Mouse (Mus musculus) kidney, embryonic 15.5 days (tissue): Measurements from ENCODE around the gene Ankrd26. TPM values are rescaled to one million over a fixed set of nuclear protein-coding genes. Genes with fewer than 3 reads are reported as not detected.

Source experiments
- ATAC-seq: fragments of 200-750 bp; cut with Nextera tagmentation; replicated peaks from 2 replicates; pipeline ENCODE4 v1.8.0; 2017; ENCODE audit warnings: moderate TSS enrichment; ENCODE audit not compliant: low FRiP score
- H3K27ac ChIP-seq: fragments of 300-500 bp; sonication (generic); 2 replicates; pipeline ENCODE4 v1.5.1; 2015; ENCODE audit warnings: mild to moderate bottlenecking, inconsistent platforms
- H3K27me3 ChIP-seq: fragments of 300-500 bp; sonication (generic); 2 replicates; pipeline ENCODE4 v1.6.1; 2015; ENCODE audit warnings: inconsistent platforms
- H3K36me3 ChIP-seq: fragments of 300-500 bp; sonication (generic); 2 replicates; pipeline ENCODE4 v1.6.1; 2015; ENCODE audit warnings: inconsistent platforms
- H3K4me1 ChIP-seq: fragments of 300-500 bp; sonication (generic); 2 replicates; pipeline ENCODE4 v1.6.1; 2015; ENCODE audit warnings: inconsistent platforms
- H3K4me2 ChIP-seq: fragments of 300-500 bp; sonication (generic); 2 replicates; pipeline ENCODE4 v1.6.1; 2015; ENCODE audit warnings: moderate library complexity, mild to moderate bottlenecking, inconsistent platforms
- H3K4me3 ChIP-seq: fragments of 300-500 bp; sonication (generic); replicated peaks from 2 replicates; pipeline ENCODE4 v1.5.1; 2015; ENCODE audit warnings: mild to moderate bottlenecking, inconsistent platforms
- H3K9ac ChIP-seq: fragments of 300-500 bp; sonication (generic); 2 replicates; pipeline ENCODE4 v1.6.1; 2015; ENCODE audit warnings: mild to moderate bottlenecking, inconsistent platforms
- H3K9me3 ChIP-seq: fragments of 300-500 bp; sonication (generic); replicated peaks from 2 replicates; pipeline ENCODE4 v1.6.1; 2016; ENCODE audit warnings: inconsistent platforms
- WGBS: fragments of 180-500 bp; shearing (Covaris S2); methylation state at CpG from one replicate; pipeline ENCODE4 v1.1.7; 2015; ENCODE audit warnings: mixed read lengths; 5-methylcytosine and 5-hydroxymethylcytosine counted together
- polyA plus RNA-seq: library from polyadenylated mRNA; unstranded; fragments of >200 nt; fragmentation: Nextera tagmentation; extraction: Ambion mirVana; gene quantifications from 2 replicates; pipeline ENCODE4 v1.2.1, GENCODE M21; 2015

The Ankrd26 gene
- polyA plus RNA-seq, 1 experiment from 2014 or later = 17.3 TPM

DNA sequence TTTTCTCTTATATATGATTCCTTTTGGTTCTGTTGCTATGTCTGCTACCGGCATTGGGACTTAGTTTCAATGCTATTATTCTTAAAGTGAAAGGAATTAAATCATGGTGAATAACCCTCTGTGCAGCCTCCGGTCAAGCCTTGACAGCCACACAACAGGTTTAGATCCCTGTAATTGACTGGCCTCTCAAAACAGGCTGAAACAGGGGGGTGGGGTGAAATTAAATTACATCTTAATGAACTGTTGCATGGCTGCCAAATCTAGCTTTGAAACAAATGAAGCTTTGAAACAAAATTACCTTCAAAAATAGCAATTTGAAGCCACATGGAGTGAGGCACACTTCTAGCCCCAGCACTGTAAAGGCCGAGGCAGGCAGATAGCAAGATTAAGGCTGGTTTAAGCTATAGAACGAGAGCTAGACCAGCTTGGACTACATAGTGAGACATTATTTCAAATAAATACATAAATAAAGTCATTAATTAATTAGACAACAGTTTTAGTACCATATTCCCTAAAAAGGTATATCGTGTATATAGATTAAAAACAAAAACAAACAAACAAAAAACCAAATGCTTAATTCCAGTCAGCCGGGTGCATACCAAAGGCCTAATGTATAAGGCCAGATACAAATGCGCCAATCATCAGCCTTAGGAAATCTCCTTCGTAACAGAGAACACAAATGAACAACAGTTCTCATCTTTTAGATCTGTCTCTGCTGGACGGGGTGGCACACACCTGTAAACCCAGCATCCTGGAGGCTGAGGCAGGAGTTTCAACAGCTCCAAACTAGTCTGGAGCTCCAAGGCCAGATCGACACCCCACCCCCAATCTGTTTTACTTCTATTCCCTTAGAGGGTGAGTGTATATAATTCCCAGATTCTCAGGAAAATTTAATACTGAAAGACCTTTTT, 83.9 kb downstream of the Ankrd26 start:
- Histone ChIP-seq H3K4me3 (peak overlapping the region; percentile 67), H3K36me3 (peaks cover 11% of the 10 kb centered on the region; the same call in 1 of the 2 replicates), H3K9me3 (no peaks in the 10 kb centered on the region), H3K27ac (peak overlapping the region; percentile 79; the same call in 1 of the 2 replicates), H3K4me1 (peaks cover 12% of the 10 kb centered on the region; the same call in 1 of the 2 replicates), H3K4me2 (peak overlapping the region; percentile 87), H3K9ac (peak overlapping the region; percentile 67), H3K27me3 (peaks cover 4% of the 10 kb centered on the region; the same call in 1 of the 2 replicates)
- no peak for ATAC-seq
- 25% methylated on average over 10 of the region's 10 CpGs for WGBS

DNA sequence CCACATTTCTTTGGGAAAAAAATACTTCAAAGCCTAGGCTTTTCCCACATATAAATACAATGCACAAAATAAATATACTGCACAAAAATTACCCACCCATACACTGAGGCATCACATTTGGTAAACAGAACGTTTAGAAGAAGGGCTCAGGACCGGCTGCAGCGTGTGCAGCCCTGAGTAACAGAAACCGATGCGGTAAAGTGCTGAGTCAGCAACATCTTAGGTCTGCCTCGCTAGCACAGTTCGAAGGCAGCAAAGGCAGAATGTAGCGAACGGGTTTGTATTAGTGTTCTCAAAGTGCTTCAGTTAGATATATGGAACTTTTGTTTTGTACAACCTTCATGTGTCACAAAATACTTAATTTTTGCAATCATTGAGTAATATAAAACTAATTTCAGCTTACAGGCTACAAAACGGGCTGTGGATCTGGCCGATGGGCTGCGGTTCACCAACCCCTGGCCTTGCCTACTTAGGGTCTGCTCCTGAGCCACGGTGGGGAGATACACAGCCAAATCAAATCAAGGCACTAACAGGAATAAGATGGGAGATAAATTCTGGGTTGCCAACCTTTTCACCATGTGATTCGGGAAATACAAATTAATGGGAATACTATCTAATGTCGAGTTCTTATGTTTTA, 99.8 kb downstream of the Ankrd26 start:
- H3K4me3 ChIP-seq = no peak overlapping the region
- H3K27ac ChIP-seq = no peak overlapping the region
- no peaks in the 10 kb centered on the region for H3K27me3 ChIP-seq
- no peak overlapping the region for H3K9ac ChIP-seq
- H3K9me3 ChIP-seq = no peaks in the 10 kb centered on the region
- no peak overlapping the region for H3K4me2 ChIP-seq
- no peaks in the 10 kb centered on the region for H3K4me1 ChIP-seq
- 81% methylated on average over 15 of the region's 15 CpGs for WGBS
- ATAC-seq = no peak
- peaks cover 47% of the 10 kb centered on the region for H3K36me3 ChIP-seq

DNA sequence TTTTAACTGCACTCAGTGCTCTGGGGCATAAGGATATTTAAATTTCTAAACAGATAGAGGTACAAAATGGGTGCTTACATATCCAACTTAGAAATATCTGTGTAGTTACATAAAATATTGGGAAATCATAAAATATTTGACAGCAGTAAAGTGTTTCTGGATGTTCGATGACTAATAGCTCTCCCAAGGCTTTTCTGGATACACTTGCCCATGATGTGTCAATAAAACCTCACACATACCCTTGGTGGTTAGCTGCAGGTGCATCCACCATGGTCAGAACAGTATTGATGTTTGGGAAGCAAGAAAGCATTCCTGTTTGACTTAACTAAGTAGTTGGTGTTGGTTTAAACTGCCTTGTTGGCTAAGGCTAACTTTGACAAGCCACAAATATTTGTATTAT, 104.3 kb downstream of the Ankrd26 start:
- Histone ChIP-seq H3K4me2 (no peak overlapping the region), H3K36me3 (peaks cover 13% of the 10 kb centered on the region; the same call in 1 of the 2 replicates), H3K9me3 (no peaks in the 10 kb centered on the region), H3K27ac (no peak overlapping the region), H3K4me3 (no peak overlapping the region), H3K9ac (no peak overlapping the region), H3K4me1 (peaks cover 10% of the 10 kb centered on the region), H3K27me3 (no peaks in the 10 kb centered on the region)
- 94% methylated on average over 1 of the region's 1 CpGs for WGBS
- no peak for ATAC-seq

GRCm38 (mm10) chr6:118455042-118455631, 106.9 kb downstream of the Ankrd26 start, which contains the start of gene Zfp248:
TSS of gene Zfp248 (minus strand) at chr6:118455528.
- Histone ChIP-seq H3K36me3 (peaks cover 6% of the 10 kb centered on the region), H3K27ac (peak within 1 kb of the TSS; percentile 96), H3K9me3 (no peaks in the 10 kb centered on the region), H3K9ac (peak within 1 kb of the TSS; percentile 88), H3K4me1 (peaks cover 10% of the 10 kb centered on the region), H3K4me2 (peak within 1 kb of the TSS; percentile 91), H3K4me3 (peak within 1 kb of the TSS; percentile 82), H3K27me3 (no peaks in the 10 kb centered on the region)
- under 1% methylated on average over 43 of the region's 43 CpGs for WGBS
- ATAC-seq = peak; percentile 96

DNA sequence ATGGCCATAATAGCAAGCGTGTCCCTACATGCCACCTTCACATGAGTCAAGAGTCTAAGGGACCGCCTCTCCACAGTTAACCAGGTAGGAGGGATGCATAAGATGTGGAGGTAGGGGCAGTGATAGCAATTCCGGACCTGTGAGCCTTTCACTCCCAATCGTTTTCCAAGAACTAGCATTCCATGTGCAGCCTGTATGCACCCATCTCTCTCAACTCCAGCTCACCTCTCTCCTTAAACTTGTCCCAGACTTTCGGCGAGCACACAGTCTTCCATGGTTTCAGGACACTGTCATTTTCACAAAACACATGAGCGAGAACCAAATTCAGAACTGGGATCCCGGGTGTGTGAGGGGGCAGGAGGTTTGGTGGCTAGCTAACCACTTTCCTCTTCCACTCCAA, 107.6 kb downstream of the Ankrd26 start:
- no peaks in the 10 kb centered on the region for H3K27me3 ChIP-seq
- H3K4me1 ChIP-seq = peaks cover 10% of the 10 kb centered on the region
- 34% methylated on average over 8 of the region's 8 CpGs for WGBS
- no peak for ATAC-seq
- peak overlapping the region; percentile 88 for H3K9ac ChIP-seq
- peak overlapping the region; percentile 96; the same call in 1 of the 2 replicates for H3K27ac ChIP-seq
- peak overlapping the region; percentile 91 for H3K4me2 ChIP-seq
- H3K36me3 ChIP-seq = peaks cover 6% of the 10 kb centered on the region
- no peaks in the 10 kb centered on the region for H3K9me3 ChIP-seq
- peak overlapping the region; percentile 82 for H3K4me3 ChIP-seq

Other genes starting within 250 kb of the Ankrd26 start
- 38.9 and 41.1 TPM in 2 replicates for gene Bms1, start 142.8 kb downstream of the Ankrd26 start, polyA plus RNA-seq
- 10.1 and 10.2 TPM in 2 replicates for gene Zfp248, start 106.7 kb downstream of the Ankrd26 start, polyA plus RNA-seq
- gene Zfp9, start 82.9 kb downstream of the Ankrd26 start, polyA plus RNA-seq = 7.8 and 8.4 TPM in 2 replicates